Mouse (Mus musculus): ENCODE data around the gene Myo15b. TPM values are rescaled to one million over a fixed set of nuclear protein-coding genes. Genes with fewer than 3 reads are reported as not detected.

Myo15b gene
- total RNA-seq, 2 experiments from 2014 or later = 0.13 to 0.17 TPM

- no peak for DNase-seq (ENCODE audit: low spot score in 2 of 2)
- intact Hi-C loops (cut with DNase I) = no loop called here
These were observed 270 bp upstream of the Myo15b start for GRCm38 (mm10) chr11:115857936-115858335.

DNA sequence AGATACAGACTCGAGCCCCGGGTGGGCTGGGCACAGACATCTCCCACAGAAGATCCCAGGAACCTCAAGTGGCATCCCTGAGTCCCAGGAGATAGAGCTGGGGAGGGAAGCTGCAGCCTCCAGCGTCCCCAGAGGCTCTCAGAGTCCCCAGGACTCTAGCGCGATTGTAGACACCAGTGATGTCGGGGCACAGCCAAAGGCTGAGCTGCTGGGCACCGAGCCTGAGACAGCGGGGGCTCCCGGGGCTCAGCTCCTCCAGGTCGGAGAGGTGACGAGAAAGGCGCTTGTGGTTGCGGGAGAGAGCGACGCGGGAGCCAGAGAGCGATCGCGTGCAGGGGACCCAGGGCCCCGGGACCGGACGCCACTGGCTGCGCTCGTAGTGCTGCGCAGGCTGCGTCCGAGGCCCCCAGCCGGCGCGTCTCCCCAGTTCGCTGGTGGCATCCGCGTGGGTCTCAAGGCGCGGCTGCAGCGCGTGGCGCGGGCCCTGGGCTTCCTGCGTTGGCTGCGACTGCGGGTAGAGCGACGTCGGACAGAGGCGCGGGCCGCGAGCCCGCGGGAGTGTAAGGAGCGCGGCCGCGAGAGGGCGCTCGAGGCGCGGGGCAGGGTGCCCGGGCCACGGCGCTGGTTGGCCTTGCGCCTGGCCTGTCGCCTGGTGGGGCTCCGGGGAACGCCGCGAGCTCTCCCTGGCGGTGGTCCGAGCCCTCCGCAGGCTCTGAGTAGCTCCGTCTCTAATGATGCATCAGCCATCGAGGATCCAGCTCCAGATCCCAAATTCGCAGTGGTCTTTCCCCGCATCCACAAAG is 1.1 kb downstream of the Myo15b start:
- intact Hi-C loops (cut with DNase I) = no loop called here

GRCm38 (mm10) chr11:115863895-115864294 is 5.7 kb downstream of the Myo15b start:
- intact Hi-C loops (cut with DNase I) = no loop called here
- no peak for DNase-seq (ENCODE audit: low spot score in 2 of 2)

More for the DNA sequence above, 1.1 kb downstream of the Myo15b start:
- peak; percentile 65 to 72 for DNase-seq (ENCODE audit: low spot score in 2 of 2)

DNA sequence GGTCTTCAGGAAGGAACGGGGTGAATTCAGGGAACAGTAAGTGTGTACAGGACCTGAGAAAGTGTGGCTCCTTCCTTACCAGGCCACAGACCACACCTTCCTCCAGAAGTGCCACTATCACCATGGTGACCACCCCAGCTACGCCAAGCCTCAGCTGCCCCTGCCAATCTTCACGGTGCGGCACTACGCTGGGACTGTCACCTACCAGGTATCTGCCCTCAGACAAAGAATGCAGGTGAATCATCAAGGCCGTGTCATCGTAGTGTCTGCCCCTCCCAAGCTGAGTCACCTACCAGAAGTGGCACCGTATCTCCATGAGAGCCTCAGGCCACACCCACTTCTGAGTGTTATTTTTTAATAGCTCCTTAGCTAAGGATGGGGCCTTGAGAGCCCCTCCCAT is 11.2 kb downstream of the Myo15b start:
- DNase-seq (ENCODE audit: low spot score in 2 of 2) = no peak
- intact Hi-C loops (cut with DNase I) = no loop called here

DNA sequence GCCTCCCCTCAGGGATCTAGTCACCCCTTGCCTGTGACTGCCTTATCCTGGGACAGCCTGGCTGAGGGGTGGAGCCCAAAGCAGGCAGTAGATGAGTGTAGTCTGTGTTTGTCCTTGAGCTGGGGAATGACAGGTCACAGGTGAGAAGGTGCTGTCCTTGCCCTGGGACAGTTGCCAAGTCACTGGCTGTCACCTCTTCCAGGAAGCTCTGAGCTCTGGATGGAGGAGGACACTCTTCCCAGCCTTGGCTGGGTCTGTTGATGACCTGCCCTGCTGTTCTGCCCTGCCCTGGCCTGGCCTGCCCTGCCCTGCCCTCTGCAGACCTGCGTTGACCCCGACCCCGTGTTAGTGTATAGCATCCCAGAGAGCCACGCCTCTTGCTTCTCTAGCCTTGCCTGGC is 14.2 kb downstream of the Myo15b start:
- no peak for DNase-seq (ENCODE audit: low spot score in 2 of 2)
- intact Hi-C loops (cut with DNase I) = no loop called here

- DNase-seq (ENCODE audit: low spot score in 2 of 2) = no peak
- intact Hi-C loops (cut with DNase I) = no loop called here
These were observed 17.7 kb downstream of the Myo15b start for GRCm38 (mm10) chr11:115875935-115876334.

DNA sequence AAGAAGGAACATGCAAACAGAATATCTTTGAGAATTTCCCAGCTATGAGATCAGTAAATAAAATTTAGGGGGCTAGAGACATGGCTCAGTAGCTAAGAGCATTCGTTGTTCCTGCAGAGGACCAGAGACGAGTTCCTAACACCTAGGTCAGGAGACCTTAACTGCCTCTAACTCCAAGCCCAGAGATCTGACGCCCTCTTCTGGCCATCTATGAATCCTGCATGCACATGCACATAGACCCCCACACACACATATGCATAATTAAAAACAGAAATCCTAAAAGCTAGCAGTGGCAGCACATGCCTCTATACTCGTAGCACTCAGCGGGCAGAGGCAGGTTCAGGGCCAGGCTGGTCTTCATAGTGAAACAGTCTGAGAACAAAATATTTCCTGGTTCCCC is 18.2 kb downstream of the Myo15b start:
- no peak for DNase-seq (ENCODE audit: low spot score in 2 of 2)
- intact Hi-C loops (cut with DNase I) = no loop called here

DNA sequence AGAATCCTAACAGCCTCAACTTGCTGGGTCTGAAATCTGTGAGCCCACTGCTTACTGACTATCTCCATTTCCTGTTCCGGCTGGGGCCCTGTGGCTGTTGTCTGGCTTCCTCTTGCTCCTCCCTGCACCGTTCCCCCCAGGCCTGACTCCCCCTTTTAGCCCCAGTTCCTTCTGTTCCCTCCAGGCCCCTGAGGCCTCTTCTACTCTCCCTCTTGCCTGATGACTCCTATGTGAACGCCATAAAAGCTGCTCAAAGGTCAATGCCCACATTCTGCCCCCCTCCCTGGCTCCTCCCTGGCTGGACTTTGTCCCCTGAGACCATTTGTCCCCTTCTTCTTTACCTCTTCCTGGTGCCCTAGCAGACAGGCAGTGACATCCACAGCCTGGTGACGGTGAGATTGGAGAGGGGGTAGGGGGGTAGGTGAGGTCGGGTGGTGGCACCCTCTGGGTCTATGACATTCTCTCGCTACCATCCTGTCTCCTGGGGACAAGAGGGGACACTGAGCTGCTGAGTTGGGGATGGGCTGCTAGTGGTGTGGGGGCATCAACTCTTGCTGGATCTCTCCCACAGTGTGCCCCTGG is 19.1 kb downstream of the Myo15b start:
- no peak for DNase-seq (ENCODE audit: low spot score in 2 of 2)
- intact Hi-C loops (cut with DNase I) = no loop called here

DNA sequence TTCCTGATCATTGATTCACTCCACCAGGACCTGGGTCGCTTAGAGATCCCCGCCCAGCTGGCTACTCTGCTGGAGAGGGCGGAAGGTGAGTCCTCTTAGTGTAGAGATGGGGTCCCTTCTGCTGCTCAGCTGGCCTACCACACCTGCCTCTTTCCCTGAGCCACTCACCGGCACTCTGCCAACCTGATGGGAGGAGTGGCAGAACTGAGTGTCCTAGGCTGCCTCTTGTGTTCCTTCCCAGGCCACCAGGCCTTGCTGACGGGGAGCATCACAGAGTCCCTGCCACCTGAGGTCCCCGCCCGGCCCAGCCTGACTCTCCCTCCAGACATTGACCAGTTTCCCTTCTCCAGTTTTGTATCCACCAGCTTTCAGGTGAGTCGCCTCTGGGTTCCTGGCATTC is 19.9 kb downstream of the Myo15b start:
- intact Hi-C loops (cut with DNase I) = no loop called here
- no peak for DNase-seq (ENCODE audit: low spot score in 2 of 2)

DNA sequence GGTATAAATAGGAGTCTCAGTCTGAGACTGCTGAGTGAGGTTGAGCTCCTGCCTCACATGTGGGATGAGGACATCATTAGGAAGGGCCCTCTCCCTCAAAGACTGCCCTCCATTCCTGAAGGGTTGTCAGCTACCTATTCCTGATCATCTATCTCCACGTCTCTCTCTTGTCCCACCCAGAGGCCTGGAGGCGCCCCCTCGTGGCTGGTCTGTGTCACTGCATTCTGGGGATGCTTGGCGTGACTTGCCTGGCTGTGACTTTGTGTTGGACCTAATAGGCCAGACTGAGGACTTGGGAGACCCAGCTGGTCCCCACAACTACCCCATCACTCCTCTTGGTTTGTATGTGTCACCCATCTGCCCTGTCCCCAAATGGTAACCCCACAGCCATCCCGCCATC is 22.8 kb downstream of the Myo15b start:
- no peak for DNase-seq (ENCODE audit: low spot score in 2 of 2)
- intact Hi-C loops (cut with DNase I) = no loop called here

GRCm38 (mm10) chr11:115883251-115883650 is 25.0 kb downstream of the Myo15b start:
- intact Hi-C loops (cut with DNase I) = no loop called here
- DNase-seq (ENCODE audit: low spot score in 2 of 2) = no peak

GRCm38 (mm10) chr11:115884361-115884760 is 26.2 kb downstream of the Myo15b start:
- no peak for DNase-seq (ENCODE audit: low spot score in 2 of 2)
- intact Hi-C loops (cut with DNase I) = no loop called here

- intact Hi-C loops (cut with DNase I) = no loop called here
These were observed 27.1 kb downstream of the Myo15b start for GRCm38 (mm10) chr11:115885281-115885680.

DNA sequence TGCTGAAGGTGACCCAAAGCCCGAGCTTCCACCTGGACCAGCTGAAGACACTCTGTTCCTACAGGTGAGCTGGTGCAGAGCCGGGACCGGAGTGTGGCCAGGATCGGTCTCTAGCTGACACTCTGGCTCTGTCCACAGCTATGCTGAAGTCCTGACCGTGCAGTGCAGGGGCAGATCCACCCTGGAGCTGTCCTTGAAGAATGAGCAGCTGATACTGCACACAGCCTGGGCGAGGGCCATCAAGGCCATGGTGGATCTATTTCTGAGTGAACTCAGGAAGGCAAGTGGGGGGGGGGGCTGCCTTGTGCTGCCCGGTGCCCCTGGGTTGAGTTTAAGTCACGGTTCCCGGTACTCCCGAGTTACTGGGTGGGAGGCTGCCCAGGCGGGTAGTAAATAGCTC is 28.2 kb downstream of the Myo15b start:
- no peak for DNase-seq (ENCODE audit: low spot score in 2 of 2)
- intact Hi-C loops (cut with DNase I) = no loop called here

More at GRCm38 (mm10) chr11:115885281-115885680, 27.1 kb downstream of the Myo15b start:
- no peak for DNase-seq (ENCODE audit: low spot score in 2 of 2)

GRCm38 (mm10) chr11:115888020-115888419 is 29.8 kb downstream of the Myo15b start:
- intact Hi-C loops (cut with DNase I) = no loop called here
- no peak for DNase-seq (ENCODE audit: low spot score in 2 of 2)

DNA sequence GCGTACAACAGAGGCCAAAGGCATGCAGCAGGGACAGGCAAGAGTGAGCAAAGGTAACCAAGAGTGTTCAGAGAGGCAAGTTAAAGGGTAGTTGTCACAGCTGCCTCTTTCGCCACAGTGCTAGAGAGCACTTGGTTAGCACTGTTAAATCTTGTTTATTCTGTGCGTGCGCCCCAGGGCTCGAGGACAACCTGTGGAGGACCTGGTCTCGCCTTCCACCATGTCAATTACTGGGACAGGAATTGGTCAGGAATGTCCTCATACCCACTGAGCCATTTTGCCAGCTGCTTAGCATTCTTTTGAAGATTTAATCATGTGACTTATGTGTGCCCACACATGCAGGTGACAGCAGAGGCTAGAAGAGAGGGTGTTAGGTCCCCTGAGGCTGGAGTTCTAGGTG is 31.0 kb downstream of the Myo15b start:
- intact Hi-C loops (cut with DNase I) = no loop called here
- no peak for DNase-seq (ENCODE audit: low spot score in 2 of 2)

GRCm38 (mm10) chr11:115892213-115892612 is 34.0 kb downstream of the Myo15b start:
- intact Hi-C loops (cut with DNase I) = no loop called here
- no peak for DNase-seq (ENCODE audit: low spot score in 2 of 2)

GRCm38 (mm10) chr11:115893071-115893470 is 34.9 kb downstream of the Myo15b start:
- DNase-seq (ENCODE audit: low spot score in 2 of 2) = no peak
- intact Hi-C loops (cut with DNase I) = no loop called here

DNA sequence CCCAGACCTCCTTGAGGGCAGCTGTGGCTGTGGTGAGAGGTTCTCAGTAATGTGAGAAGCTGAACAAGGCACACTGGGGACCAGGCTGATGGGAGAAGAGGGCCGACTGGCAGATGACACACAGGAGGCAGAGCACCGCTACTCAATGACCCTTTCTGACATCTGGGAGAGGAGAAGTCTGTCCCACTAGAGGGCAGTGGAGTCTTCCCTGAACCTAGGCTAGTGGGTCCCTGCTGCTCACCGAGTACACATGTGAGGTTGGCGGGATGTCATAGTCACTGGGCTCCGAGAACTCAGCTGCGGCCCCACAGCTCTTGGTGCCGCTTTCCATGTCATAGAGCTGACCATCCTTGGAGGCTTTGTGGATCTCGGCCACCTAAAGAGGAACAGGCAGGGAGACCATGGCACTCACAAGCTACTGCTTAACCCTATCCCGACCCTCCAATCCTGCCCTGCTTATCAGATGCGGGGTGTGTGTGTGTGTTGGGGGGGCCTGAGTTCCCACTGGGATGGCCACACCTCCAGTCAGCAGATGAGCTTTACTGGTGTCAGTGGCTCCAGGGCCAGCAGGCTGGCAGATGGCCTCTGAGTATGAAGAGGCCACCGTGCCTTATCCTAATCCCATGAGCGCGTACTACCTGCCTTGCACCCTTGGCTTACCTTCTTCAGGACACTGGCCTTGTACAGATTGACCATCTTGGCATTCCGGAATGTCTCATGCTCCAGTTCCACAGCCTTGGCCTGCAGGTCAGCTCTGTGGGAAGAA is 36.7 kb downstream of the Myo15b start:
- no peak for DNase-seq (ENCODE audit: low spot score in 2 of 2)
- intact Hi-C loops (cut with DNase I) = no loop called here

GRCm38 (mm10) chr11:115898446-115898845 is 40.2 kb downstream of the Myo15b start:
- DNase-seq (ENCODE audit: low spot score in 2 of 2) = no peak
- intact Hi-C loops (cut with DNase I) = no loop called here
